Comparison of ENCODE assay signal across 19 mouse cellular contexts in the genomic region with DNA sequence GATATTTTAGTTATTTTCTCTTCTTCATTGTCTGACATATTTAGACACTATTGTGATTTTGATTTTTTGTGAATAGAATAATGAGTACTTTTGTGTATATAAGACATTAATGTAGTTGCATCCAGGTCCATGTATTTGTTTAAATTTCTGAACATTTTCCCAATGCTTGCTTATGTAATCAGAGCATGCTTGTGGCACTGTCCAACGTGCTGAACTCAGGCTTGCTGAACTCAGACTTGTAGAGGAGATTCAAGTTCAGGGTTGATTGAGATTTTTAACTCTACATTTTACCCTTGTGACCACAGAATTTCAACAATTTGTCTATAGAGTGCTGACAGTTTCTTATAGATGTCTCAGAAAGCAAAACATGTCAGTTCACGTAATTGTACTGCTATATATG. TPM values are rescaled to one million over a fixed set of nuclear protein-coding genes. Genes with fewer than 3 reads are reported as not detected.
DNase-seq lines count a peak whose midpoint lies in the region; ATAC-seq and TF ChIP-seq lines count a peak whose summit lies in the region.
"Had no signal": no experiment of that assay in that cellular context is flagged by ENCODE, and none has a peak within 500 bp of the region (broad histone marks: within the 10 kb centered on the region; RNA-seq: fewer than 3 reads in every experiment).

No protein-coding gene starts in this region.

- intact Hi-C loops in heart, postnatal 10 days (cut with DNase I) = no loop called here

- no peaks in the 10 kb centered on the region for H3K4me1 ChIP-seq in kidney, postnatal 0 days (replicated peaks; ENCODE audit: insufficient read depth, low read length)
- H3K4me1 ChIP-seq in kidney, adult 2 months (ENCODE audit: control insufficient read depth, insufficient read depth, low read length) = no peaks in the 10 kb centered on the region
- no peaks in the 10 kb centered on the region for H3K4me1 ChIP-seq in CH12.LX (ENCODE audit: control insufficient read depth in 1 of 2, insufficient read depth in 2 of 2)
- no peaks in the 10 kb centered on the region for H3K4me1 ChIP-seq in limb, embryonic 11.5 days (ENCODE audit: control insufficient read depth, insufficient read depth, low read length)
- H3K4me1 ChIP-seq: heart, embryonic 13.5 days; midbrain, embryonic 13.5 days; neural tube, embryonic 13.5 days had no signal

- WGBS in kidney, postnatal 0 days = 43% methylated on average over 2 of the region's 2 CpGs
- 48% methylated on average over 2 of the region's 2 CpGs for WGBS in kidney, adult 2 months
- WGBS in limb, embryonic 11.5 days = 54% methylated on average over 2 of the region's 2 CpGs

- H3K4me2 ChIP-seq in kidney, postnatal 0 days (ENCODE audit: low read length) = no peak overlapping the region
- H3K4me2 ChIP-seq in CH12.LX (ENCODE audit: insufficient read depth, low read depth, poor library complexity, severe bottlenecking) = no peak overlapping the region
- H3K4me2 ChIP-seq in limb, embryonic 11.5 days (ENCODE audit: low read depth, severe bottlenecking) = no peak overlapping the region
- H3K4me2 ChIP-seq: heart, embryonic 13.5 days; midbrain, embryonic 13.5 days; neural tube, embryonic 13.5 days had no signal

- ATAC-seq in kidney, postnatal 0 days (replicated peaks; ENCODE audit: low FRiP score, low read depth) = no peak
- no peak for ATAC-seq in limb, embryonic 11.5 days (ENCODE audit: insufficient number of reproducible peaks, low FRiP score, low TSS enrichment, low read depth)
- ATAC-seq: hindbrain, embryonic 16.5 days; midbrain, embryonic 13.5 days had no signal

- no peaks in the 10 kb centered on the region for H3K27me3 ChIP-seq in kidney, postnatal 0 days (ENCODE audit: insufficient read depth, low read length)
- H3K27me3 ChIP-seq in kidney, adult 2 months (replicated peaks; ENCODE audit: control insufficient read depth, insufficient read depth, low read length) = no peaks in the 10 kb centered on the region
- H3K27me3 ChIP-seq in CH12.LX (replicated peaks) = no peaks in the 10 kb centered on the region
- no peaks in the 10 kb centered on the region for H3K27me3 ChIP-seq in limb, embryonic 11.5 days (ENCODE audit: control insufficient read depth, insufficient read depth, low read length)
- H3K27me3 ChIP-seq: heart, embryonic 13.5 days; midbrain, embryonic 13.5 days; neural tube, embryonic 13.5 days had no signal

- in situ Hi-C loops in CH12.LX (cut with MboI; ENCODE audit: low pct_ligation_motif_present, low pct_unique_long_range_greater_than_20kb, low sequenced_read_pairs) = no loop called here

- peak; percentile 34 for DNase-seq in kidney, postnatal 0 days (ENCODE audit: low spot score)
- no peak for DNase-seq in kidney, adult 2 months
- DNase-seq in CH12.LX (ENCODE audit: extremely low read depth) = peak; percentile 2
- DNase-seq in adipocyte (ENCODE audit: low spot score) = peak; percentile 60
- peak; percentile 65 for DNase-seq in limb, embryonic 11.5 days (ENCODE audit: low spot score)
- no peak for DNase-seq in heart, postnatal 10 days
- no peak for DNase-seq in right cerebral cortex, adult 2 months (ENCODE audit: low spot score in 2 of 2)
- DNase-seq in neural tube, embryonic 10.5 days (ENCODE audit: extremely low spot score, low spot score) = no peak
- DNase-seq: cerebellum, adult 11 months; cerebellum, postnatal 36 days; gastrocnemius, postnatal 25 days; kidney, adult 9 months; thymus, adult 2 months had no signal

- no peak for TF ChIP-seq EP300 in CH12.LX (IDR thresholded peaks at IDR 0.05; ENCODE audit: low read length)

- no peaks in the 10 kb centered on the region for H3K9me3 ChIP-seq in kidney, postnatal 0 days (replicated peaks; ENCODE audit: low read length)
- no peaks in the 10 kb centered on the region for H3K9me3 ChIP-seq in CH12.LX (replicated peaks; ENCODE audit: low read length)
- H3K9me3 ChIP-seq in limb, embryonic 11.5 days (ENCODE audit: control insufficient read depth, low read length) = no peaks in the 10 kb centered on the region
- H3K9me3 ChIP-seq: heart, embryonic 13.5 days; midbrain, embryonic 13.5 days; neural tube, embryonic 13.5 days had no signal

- no peak for TF ChIP-seq RAD21 in CH12.LX (IDR thresholded peaks at IDR 0.05; ENCODE audit: low read depth, low read length)

- no peaks in the 10 kb centered on the region for H3K79me2 ChIP-seq in CH12.LX (replicated peaks; ENCODE audit: control insufficient read depth, extremely low read depth, insufficient read depth, poor library complexity, severe bottlenecking)

- no peak overlapping the region for H3K4me3 ChIP-seq in kidney, postnatal 0 days (replicated peaks; ENCODE audit: low read depth, low read length)
- H3K4me3 ChIP-seq in kidney, adult 2 months (ENCODE audit: insufficient read depth, low read depth, low read length) = no peak overlapping the region
- no peak overlapping the region for H3K4me3 ChIP-seq in CH12.LX (replicated peaks in 1 of 3; ENCODE audit: low read depth in 2 of 3, low read length in 2 of 3, poor library complexity in 1 of 3)
- no peak overlapping the region for H3K4me3 ChIP-seq in limb, embryonic 11.5 days (ENCODE audit: low read depth, low read length)
- H3K4me3 ChIP-seq: erythroblast, embryonic 14.5 days; heart, embryonic 13.5 days; midbrain, embryonic 13.5 days; neural tube, embryonic 13.5 days had no signal

- no peak for TF ChIP-seq POLR2A in kidney, adult 2 months (IDR thresholded peaks at IDR 0.05; ENCODE audit: low read depth, low read length)
- TF ChIP-seq POLR2A in CH12.LX (IDR thresholded peaks at IDR 0.05; ENCODE audit: low read depth, low read length) = no peak

- H3K9ac ChIP-seq in kidney, postnatal 0 days (ENCODE audit: low read depth, low read length) = no peak overlapping the region
- H3K9ac ChIP-seq in CH12.LX (ENCODE audit: insufficient read depth, low read depth) = no peak overlapping the region
- no peak overlapping the region for H3K9ac ChIP-seq in limb, embryonic 11.5 days (ENCODE audit: low read length)
- H3K9ac ChIP-seq: heart, embryonic 13.5 days; liver, embryonic 14.5 days; midbrain, embryonic 13.5 days; neural tube, embryonic 13.5 days had no signal

- dilution Hi-C loops in CH12.LX (cut with MboI; ENCODE audit: extremely low pct_ligation_motif_present, extremely low pct_unique_long_range_greater_than_20kb, low sequenced_read_pairs) = no loop called here

- no peak for TF ChIP-seq CTCF in kidney, postnatal 0 days (IDR thresholded peaks at IDR 0.05; ENCODE audit: low read depth)
- TF ChIP-seq CTCF in kidney, adult 2 months (conservative IDR thresholded peaks at IDR 0.05; ENCODE audit: insufficient read depth, insufficient read length, low read depth, low read length) = no peak
- TF ChIP-seq CTCF in CH12.LX (conservative IDR thresholded peaks at IDR 0.05 in 1 of 2, IDR thresholded peaks at IDR 0.05 in 1 of 2; ENCODE audit: low read depth in 2 of 2, low read length in 2 of 2) = no peak

- H3K36me3 ChIP-seq in kidney, postnatal 0 days (ENCODE audit: insufficient read depth, low read length) = no peaks in the 10 kb centered on the region
- no peaks in the 10 kb centered on the region for H3K36me3 ChIP-seq in kidney, adult 2 months (ENCODE audit: control insufficient read depth, insufficient read depth, low read length)
- no peaks in the 10 kb centered on the region for H3K36me3 ChIP-seq in CH12.LX (replicated peaks in 1 of 2; ENCODE audit: control insufficient read depth in 1 of 2, insufficient read depth in 1 of 2, low read length in 1 of 2)
- no peaks in the 10 kb centered on the region for H3K36me3 ChIP-seq in limb, embryonic 11.5 days (ENCODE audit: control insufficient read depth, insufficient read depth, low read length)
- H3K36me3 ChIP-seq: heart, embryonic 13.5 days; midbrain, embryonic 13.5 days; neural tube, embryonic 13.5 days had no signal

- no peak overlapping the region for H3K27ac ChIP-seq in kidney, postnatal 0 days
- H3K27ac ChIP-seq in kidney, adult 2 months (ENCODE audit: insufficient read depth, low read depth, low read length) = no peak overlapping the region
- no peak overlapping the region for H3K27ac ChIP-seq in CH12.LX (ENCODE audit: insufficient read depth, low read depth)
- H3K27ac ChIP-seq in limb, embryonic 11.5 days (replicated peaks; ENCODE audit: low read depth, low read length) = no peak overlapping the region
- H3K27ac ChIP-seq: heart, embryonic 13.5 days; liver, embryonic 14.5 days; midbrain, embryonic 13.5 days; neural tube, embryonic 13.5 days had no signal

TF ChIP-seq in CH12.LX, 34 proteins besides CTCF, POLR2A, EP300 and RAD21:
- TF ChIP-seq CHD1 (IDR thresholded peaks at IDR 0.05; ENCODE audit: low read depth, low read length) (no peak), CHD2 (IDR thresholded peaks at IDR 0.05; ENCODE audit: low read length) (no peak), NELFE (IDR thresholded peaks at IDR 0.05; ENCODE audit: low read depth, low read length) (no peak)

RNA-seq across cellular contexts. Expression of a gene that starts 14.5 kb away (rescaled TPM):
- 0.30 and 0.46 TPM in 2 replicates for polyA plus RNA-seq in kidney, postnatal 0 days (2015; fragmentation: Nextera tagmentation; extraction: Ambion mirVana)
- 0.67 and 1.6 TPM in 2 replicates for polyA plus RNA-seq in kidney, adult 2 months (2012; rRNA removed)
- not detected in 2 replicates for total RNA-seq in CH12.LX (2012; rRNA removed)
- 0.07 and 0.16 TPM in 2 replicates for total RNA-seq in CH12.LX (2014; rRNA removed)
- 0.19 and 0.21 TPM in 2 replicates for polyA plus RNA-seq in CH12.LX (2012; ENCODE audit: insufficient read length, low read depth)
- 0.17 and 0.32 TPM in 2 replicates for polyA plus RNA-seq in limb, embryonic 11.5 days (2014; fragmentation: Nextera tagmentation; extraction: Ambion mirVana)
- total RNA-seq in heart, postnatal 10 days (2021) = 1 to 10 TPM in 1 of 2 experiments, under 1 TPM in 1; 0.89 to 1.3 TPM
- polyA plus RNA-seq: erythroblast, embryonic 14.5 days had no signal

Comparison
In these comparisons a context has a peak if more than half of its experiments do, and no peak if none do; other contexts are left out.
1. DNase-seq: peak in kidney, postnatal 0 days (single experiment), CH12.LX (single experiment), adipocyte (single experiment) and limb, embryonic 11.5 days (single experiment); none in kidney, adult 2 months (single experiment), heart, postnatal 10 days (0 of 2), right cerebral cortex, adult 2 months (0 of 2) and neural tube, embryonic 10.5 days (single experiment).